Mouse (Mus musculus) midbrain, postnatal 0 days (tissue): ENCODE data around the gene Dusp7. TPM values are rescaled to one million over a fixed set of nuclear protein-coding genes. Genes with fewer than 3 reads are reported as not detected.

ENCODE experiments used
- ATAC-seq: fragments of 200-750 bp; cut with Nextera tagmentation; 2 replicates; pipeline ENCODE4 v1.8.0; 2017; ENCODE audit warnings: moderate number of reproducible peaks, mild to moderate bottlenecking, moderate TSS enrichment, moderate library complexity; ENCODE audit not compliant: low FRiP score
- DNase-seq: peaks from one replicate; pipeline ENCODE4 v3.0.0-alpha.2; 2015; ENCODE audit warnings: low spot score
- H3K27ac ChIP-seq: fragments of 300-500 bp; sonication (generic); 2 replicates; pipeline ENCODE4 v1.5.1; 2014; ENCODE audit warnings: low read depth, mild to moderate bottlenecking, low read length, mixed read lengths
- H3K27me3 ChIP-seq: fragments of 300-500 bp; sonication (generic); 2 replicates; pipeline ENCODE4 v1.6.1; 2014; ENCODE audit warnings: low read length, control low read depth, mixed read lengths; ENCODE audit not compliant: insufficient read depth
- H3K36me3 ChIP-seq: fragments of 300-500 bp; sonication (generic); 2 replicates; pipeline ENCODE4 v1.6.1; 2014; ENCODE audit warnings: low read length, control low read depth, mixed read lengths; ENCODE audit not compliant: insufficient read depth
- H3K4me1 ChIP-seq: fragments of 300-500 bp; sonication (generic); 2 replicates; pipeline ENCODE4 v1.6.1; 2014; ENCODE audit warnings: mild to moderate bottlenecking, control low read depth, antibody characterized with exemption, low read length, mixed read lengths; ENCODE audit not compliant: insufficient read depth
- H3K4me2 ChIP-seq: fragments of 300-500 bp; sonication (generic); 2 replicates; pipeline ENCODE4 v1.6.1; 2014; ENCODE audit warnings: low read depth, mild to moderate bottlenecking, low read length, mixed read lengths; ENCODE audit not compliant: poor library complexity, severe bottlenecking
- H3K4me3 ChIP-seq: fragments of 300-500 bp; sonication (generic); 2 replicates; pipeline ENCODE4 v1.5.1; 2014; ENCODE audit warnings: low read depth, mild to moderate bottlenecking, low read length, moderate library complexity
- H3K9ac ChIP-seq: fragments of 300-500 bp; sonication (generic); replicated peaks from 2 replicates; pipeline ENCODE4 v1.6.1; 2014; ENCODE audit warnings: mild to moderate bottlenecking, low read length, moderate library complexity, mixed read lengths; ENCODE audit not compliant: poor library complexity, severe bottlenecking
- H3K9me3 ChIP-seq: fragments of 300-500 bp; sonication (generic); 2 replicates; pipeline ENCODE4 v1.6.1; 2016; ENCODE audit warnings: low read length, control low read depth
- CTCF ChIP-seq: IDR thresholded peaks from 2 replicates; pipeline ENCODE4 v1.5.1; 2016; ENCODE audit warnings: antibody characterized with exemption, mild to moderate bottlenecking
- WGBS: fragments of 180-500 bp; shearing (Covaris S2); extraction: QIAGEN DNeasy Blood & Tissue Kit; methylation state at CpG from one replicate; pipeline ENCODE4 v1.1.7; 2014; 5-methylcytosine and 5-hydroxymethylcytosine counted together
- polyA plus RNA-seq: library from polyadenylated mRNA; unstranded; fragments of >200 nt; fragmentation: Nextera tagmentation; extraction: Ambion mirVana; gene quantifications from 2 replicates; pipeline ENCODE4 v1.2.1, GENCODE M21; 2015
- total RNA-seq: library from RNA; depleted of rRNA; stranded (reverse); fragments of >200 nt; gene quantifications from 2 replicates; pipeline ENCODE4 v1.2.3, GENCODE M21; 2014; rRNA removed

The Dusp7 gene
- total and polyA plus RNA-seq, 2 experiments from 2014 or later, result 19.4 to 79.2 TPM

DNA sequence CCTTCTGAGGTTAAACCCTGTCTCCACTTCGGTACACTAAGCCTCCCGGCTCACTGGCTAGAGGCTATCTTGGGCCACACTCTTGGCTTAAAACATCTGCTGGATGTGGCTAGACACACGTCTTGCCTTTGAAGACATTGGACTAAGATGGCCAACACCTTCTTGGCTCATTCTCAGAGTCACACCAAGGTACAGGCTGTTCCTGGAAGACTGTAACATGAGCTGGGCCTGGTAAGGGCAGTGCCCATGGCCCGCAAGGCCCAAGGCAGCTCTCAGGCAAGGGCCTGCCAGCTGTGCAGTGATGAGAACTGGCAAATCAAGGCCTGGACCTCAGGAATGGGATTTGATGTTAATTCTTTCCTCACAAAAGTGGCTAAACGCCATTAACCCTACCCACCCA, 45.2 kb downstream of the Dusp7 start:
- WGBS, result 86% methylated on average over 5 of the region's 5 CpGs
- ATAC-seq, result no peak

DNA sequence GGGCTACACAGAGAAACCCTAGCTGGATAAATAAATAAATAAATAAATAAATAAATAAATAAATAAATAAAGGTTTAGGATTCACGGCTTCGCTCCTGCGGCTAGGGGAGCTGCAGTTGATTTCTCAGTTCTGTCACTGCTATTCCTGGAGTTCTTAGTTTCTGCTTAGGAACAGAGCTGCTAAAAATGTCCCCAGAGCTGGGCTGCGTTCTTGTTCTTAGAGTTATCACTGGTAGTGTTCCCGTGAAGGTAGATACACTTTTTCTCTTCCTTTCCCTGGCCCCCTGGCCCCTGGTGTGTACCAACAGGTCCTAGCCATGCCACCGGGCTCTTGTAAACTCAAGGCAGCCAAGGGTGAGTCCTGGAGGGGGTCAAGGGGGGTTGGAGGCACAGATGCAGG, 48.4 kb downstream of the Dusp7 start:
- Histone ChIP-seq H3K36me3 (no peaks in the 10 kb centered on the region), H3K4me2 (no peak overlapping the region), H3K4me1 (peaks cover 23% of the 10 kb centered on the region), H3K4me3 (no peak overlapping the region), H3K27ac (no peak overlapping the region), H3K9ac (no peak overlapping the region), H3K27me3 (no peaks in the 10 kb centered on the region), H3K9me3 (no peaks in the 10 kb centered on the region)
- no peak for ATAC-seq
- WGBS, result 90% methylated on average over 6 of the region's 6 CpGs
- DNase-seq, result no peak
- TF ChIP-seq CTCF, result no peak

More for the DNA sequence above, 45.2 kb downstream of the Dusp7 start:
- Histone ChIP-seq H3K9ac (no peak overlapping the region), H3K4me1 (peaks cover 12% of the 10 kb centered on the region), H3K4me3 (no peak overlapping the region), H3K36me3 (no peaks in the 10 kb centered on the region), H3K27me3 (no peaks in the 10 kb centered on the region), H3K27ac (no peak overlapping the region), H3K9me3 (no peaks in the 10 kb centered on the region), H3K4me2 (no peak overlapping the region)
- no peak for DNase-seq
- no peak for TF ChIP-seq CTCF

DNA sequence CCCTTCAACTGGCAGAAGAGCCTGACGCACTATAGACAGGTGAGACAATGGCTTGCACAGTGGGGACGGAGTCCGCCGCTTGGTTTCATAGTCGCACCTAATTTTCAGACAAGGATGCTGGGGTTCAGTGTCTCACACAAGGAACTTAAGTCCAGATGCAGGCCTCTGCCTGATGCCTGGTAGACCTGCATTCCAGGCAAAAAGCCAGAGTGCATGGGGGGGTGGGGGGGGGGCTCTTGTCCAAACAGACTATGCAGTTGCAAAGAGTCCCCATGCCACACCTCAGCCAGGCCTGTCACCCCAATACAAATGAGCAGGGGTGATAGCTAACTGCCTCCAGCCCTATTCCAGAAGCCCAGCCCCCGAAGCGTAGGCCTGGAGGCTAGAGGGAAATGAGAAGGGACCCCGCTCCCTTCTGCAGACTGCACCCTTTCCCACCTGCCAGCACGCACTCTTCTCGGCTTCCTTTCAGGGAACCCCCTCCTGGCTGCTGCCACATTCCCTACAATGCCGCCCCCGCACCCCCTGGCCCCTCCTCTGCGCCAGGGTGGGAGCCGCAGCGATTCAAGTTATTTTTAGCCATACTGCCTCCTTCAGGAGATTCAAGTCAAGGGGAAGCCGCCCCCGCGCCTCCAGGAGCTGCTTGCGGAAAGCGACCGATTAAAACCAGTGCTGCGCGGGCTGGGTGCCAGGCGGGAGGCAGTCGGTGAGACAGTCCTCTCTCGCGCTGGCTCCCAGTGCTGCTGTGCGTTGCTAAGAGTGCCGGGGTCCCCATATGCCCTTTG, 49.6 kb downstream of the Dusp7 start:
- no peaks in the 10 kb centered on the region for H3K9me3 ChIP-seq
- WGBS, result 18% methylated on average over 22 of the region's 29 CpGs
- no peaks in the 10 kb centered on the region for H3K27me3 ChIP-seq
- H3K4me2 ChIP-seq, result peak overlapping the region; percentile 57
- peak; percentile 48 for ATAC-seq
- no peaks in the 10 kb centered on the region for H3K36me3 ChIP-seq
- H3K4me1 ChIP-seq, result peaks cover 23% of the 10 kb centered on the region
- peak overlapping the region; percentile 62 for H3K27ac ChIP-seq
- peak; percentile 67 for TF ChIP-seq CTCF
- H3K9ac ChIP-seq, result peak overlapping the region; percentile 34; the same call in 1 of the 2 replicates
- peak overlapping the region; percentile 5; the same call in 1 of the 2 replicates for H3K4me3 ChIP-seq
- DNase-seq, result peak; percentile 88

DNA sequence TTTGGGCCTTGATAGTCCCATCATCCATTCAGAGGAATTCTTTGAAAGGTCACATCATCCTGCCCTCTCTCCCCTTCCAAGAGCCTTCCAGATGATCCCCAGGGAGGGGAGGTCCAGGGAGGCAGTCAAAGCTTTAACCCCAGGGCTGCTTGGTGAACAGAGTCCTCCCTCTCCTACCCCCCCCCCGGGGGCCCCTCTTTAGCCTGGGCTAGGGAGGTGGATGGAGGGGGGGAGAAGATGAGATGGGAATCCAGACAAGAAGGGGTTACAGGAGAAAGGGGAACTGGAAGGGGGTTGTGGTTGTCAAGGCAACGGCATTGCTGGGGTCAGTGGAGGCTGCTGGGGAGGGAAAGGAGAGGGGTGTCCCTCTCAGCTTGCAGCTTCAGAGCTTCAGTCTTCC, 52.2 kb downstream of the Dusp7 start:
- 0% methylated on average over 2 of the region's 2 CpGs for whole genome bisulfite sequencing
- peak overlapping the region; percentile 23; the same call in 1 of the 2 replicates for H3K4me2 ChIP-seq
- TF ChIP-seq CTCF, result no peak
- no peaks in the 10 kb centered on the region for H3K9me3 ChIP-seq
- 0 out of 2 replicates have a peak overlapping the region, but pooled peaks have one; percentile 33 for H3K9ac ChIP-seq
- ATAC-seq (no peak), DNase-seq (no peak)
- H3K4me3 ChIP-seq, result no peak overlapping the region
- no peak overlapping the region for H3K27ac ChIP-seq
- H3K36me3 ChIP-seq, result no peaks in the 10 kb centered on the region
- peaks cover 23% of the 10 kb centered on the region for H3K4me1 ChIP-seq
- no peaks in the 10 kb centered on the region for H3K27me3 ChIP-seq

DNA sequence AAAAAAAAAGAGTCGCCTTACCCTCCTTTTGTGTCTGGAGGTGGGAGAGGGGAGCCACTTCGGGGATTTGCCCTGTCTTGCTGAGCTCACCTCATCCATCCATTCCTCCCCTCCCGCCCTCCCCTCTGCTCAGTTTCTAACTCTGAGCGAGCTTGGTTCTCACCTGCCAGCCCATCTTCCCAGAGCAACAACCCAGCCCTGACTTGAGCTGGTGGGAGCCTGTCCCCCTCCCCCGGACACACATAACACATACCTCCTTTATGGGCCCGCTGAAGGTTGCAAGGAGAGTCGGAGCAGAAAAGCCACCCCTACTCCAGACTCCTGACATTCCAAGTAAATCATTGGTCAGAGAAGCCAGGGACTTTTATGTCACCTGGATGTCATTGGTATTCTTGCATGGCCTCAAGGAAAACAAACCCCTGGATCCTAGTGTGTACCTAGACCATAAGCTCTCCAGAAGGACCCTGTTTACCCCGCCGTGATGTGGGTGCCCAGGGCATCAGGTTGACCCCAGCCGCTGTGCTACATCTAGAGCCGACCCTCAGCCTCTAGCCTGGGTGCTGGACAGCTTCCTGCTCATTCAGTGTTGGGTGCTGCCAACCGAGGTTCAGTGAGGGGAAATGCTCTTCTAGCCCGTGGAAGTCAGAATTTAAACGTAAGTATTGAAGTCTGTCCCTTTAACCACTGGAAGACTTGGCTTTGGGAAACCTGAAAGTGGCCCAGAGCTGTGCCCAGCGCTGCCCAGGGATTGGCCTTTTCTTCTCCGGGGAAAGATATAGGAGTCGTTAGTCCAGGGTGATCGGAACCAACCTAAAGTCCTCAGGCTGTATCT, 52.8 kb downstream of the Dusp7 start:
- ATAC-seq (0 out of 2 replicates have a peak, but pooled peaks have one; percentile 61), DNase-seq (no peak)
- no peak for TF ChIP-seq CTCF
- H3K27ac ChIP-seq, result no peak overlapping the region
- 0 out of 2 replicates have a peak overlapping the region, but pooled peaks have one; percentile 33 for H3K9ac ChIP-seq
- 8% methylated on average over 17 of the region's 18 CpGs for WGBS
- H3K27me3 ChIP-seq, result no peaks in the 10 kb centered on the region
- H3K4me3 ChIP-seq, result no peak overlapping the region
- H3K4me1 ChIP-seq, result peaks cover 23% of the 10 kb centered on the region
- H3K9me3 ChIP-seq, result no peaks in the 10 kb centered on the region
- H3K36me3 ChIP-seq, result no peaks in the 10 kb centered on the region
- peak overlapping the region; percentile 23 for H3K4me2 ChIP-seq

DNA sequence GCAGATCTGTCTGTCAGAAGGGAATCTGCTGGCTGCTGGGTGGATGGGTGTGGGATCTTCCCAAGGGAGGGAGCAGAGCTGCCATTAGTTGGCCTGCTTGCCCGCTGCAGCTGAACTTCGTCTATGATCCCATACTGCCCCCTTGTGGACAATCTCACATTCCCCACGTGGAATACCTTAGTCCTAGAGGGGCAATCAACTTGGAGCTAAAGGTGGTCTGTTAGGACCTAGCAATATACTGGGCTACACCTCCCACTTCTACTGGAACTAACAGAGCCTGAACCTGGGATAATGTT, 53.4 kb downstream of the Dusp7 start:
- TF ChIP-seq CTCF, result peak; percentile 97
- ATAC-seq, result peak; percentile 75
- no peak overlapping the region for H3K4me3 ChIP-seq

More for the DNA sequence above, 53.4 kb downstream of the Dusp7 start:
- Histone ChIP-seq H3K36me3 (no peaks in the 10 kb centered on the region), H3K4me1 (peaks cover 23% of the 10 kb centered on the region), H3K9me3 (no peaks in the 10 kb centered on the region), H3K9ac (no peak overlapping the region), H3K27me3 (no peaks in the 10 kb centered on the region), H3K27ac (no peak overlapping the region), H3K4me2 (peak overlapping the region; percentile 23)
- WGBS, result 0% methylated on average over 3 of the region's 3 CpGs
- peak; percentile 93 for DNase-seq

Other genes starting within 250 kb of the Dusp7 start
- 0.66 and 0.94 TPM in 2 replicates for gene Glyctk, start 210.5 kb upstream of the Dusp7 start, total RNA-seq
- gene Glyctk, start 210.5 kb upstream of the Dusp7 start, polyA plus RNA-seq, result 0.75 and 0.90 TPM in 2 replicates
- gene Wdr82, start 197.7 kb upstream of the Dusp7 start, total RNA-seq, result 245 and 261 TPM in 2 replicates
- 30.6 and 31.7 TPM in 2 replicates for gene Wdr82, start 197.7 kb upstream of the Dusp7 start, polyA plus RNA-seq
- 16.2 and 27.7 TPM in 2 replicates for gene Ppm1m, start 168.9 kb upstream of the Dusp7 start, total RNA-seq
- 18.5 and 21.3 TPM in 2 replicates for gene Ppm1m, start 168.9 kb upstream of the Dusp7 start, polyA plus RNA-seq
- 60.1 and 78.3 TPM in 2 replicates for gene Twf2, start 165.5 kb upstream of the Dusp7 start, total RNA-seq
- 41.6 and 47.4 TPM in 2 replicates for gene Twf2, start 165.5 kb upstream of the Dusp7 start, polyA plus RNA-seq
- gene Tlr9, start 146.0 kb upstream of the Dusp7 start, total RNA-seq, result 0.49 and 0.85 TPM in 2 replicates
- gene Tlr9, start 146.0 kb upstream of the Dusp7 start, polyA plus RNA-seq, result 0.07 and 0.16 TPM in 2 replicates
- 51.5 and 76.1 TPM in 2 replicates for gene Alas1, start 120.0 kb upstream of the Dusp7 start, total RNA-seq
- 84.4 and 86.8 TPM in 2 replicates for gene Alas1, start 120.0 kb upstream of the Dusp7 start, polyA plus RNA-seq
- 6.5 and 8.7 TPM in 2 replicates for gene Poc1a, start 87.6 kb upstream of the Dusp7 start, total RNA-seq
- gene Poc1a, start 87.6 kb upstream of the Dusp7 start, polyA plus RNA-seq, result 9.8 and 11.7 TPM in 2 replicates
- gene Rpl29, start 60.8 kb downstream of the Dusp7 start, total RNA-seq, result 795 and 936 TPM in 2 replicates
- gene Rpl29, start 60.8 kb downstream of the Dusp7 start, polyA plus RNA-seq, result 645 TPM in 2 replicates
- gene Acy1, start 69.7 kb downstream of the Dusp7 start, total RNA-seq, result 11.4 and 22.6 TPM in 2 replicates
- 13.3 and 17.0 TPM in 2 replicates for gene Acy1, start 69.7 kb downstream of the Dusp7 start, polyA plus RNA-seq
- 16.2 and 18.4 TPM in 2 replicates for gene Abhd14b, start 78.8 kb downstream of the Dusp7 start, total RNA-seq
- 12.6 and 13.8 TPM in 2 replicates for gene Abhd14b, start 78.8 kb downstream of the Dusp7 start, polyA plus RNA-seq
- 69.8 and 73.8 TPM in 2 replicates for gene Abhd14a, start 79.0 kb downstream of the Dusp7 start, total RNA-seq
- 72.3 and 74.5 TPM in 2 replicates for gene Abhd14a, start 79.0 kb downstream of the Dusp7 start, polyA plus RNA-seq
- gene Pcbp4, start 84.7 kb downstream of the Dusp7 start, total RNA-seq, result 543 and 647 TPM in 2 replicates
- gene Pcbp4, start 84.7 kb downstream of the Dusp7 start, polyA plus RNA-seq, result 242 and 248 TPM in 2 replicates
- 1.8 and 2.2 TPM in 2 replicates for gene Gpr62, start 97.3 kb downstream of the Dusp7 start, total RNA-seq
- 2.9 and 3.1 TPM in 2 replicates for gene Gpr62, start 97.3 kb downstream of the Dusp7 start, polyA plus RNA-seq
- 32.9 and 34.1 TPM in 2 replicates for gene Rrp9, start 107.3 kb downstream of the Dusp7 start, total RNA-seq
- 33.7 and 38.3 TPM in 2 replicates for gene Rrp9, start 107.3 kb downstream of the Dusp7 start, polyA plus RNA-seq
- gene Parp3, start 108.3 kb downstream of the Dusp7 start, total RNA-seq, result 2.3 and 3.4 TPM in 2 replicates
- 2.4 and 2.5 TPM in 2 replicates for gene Parp3, start 108.3 kb downstream of the Dusp7 start, polyA plus RNA-seq
- gene Iqcf1, start 131.3 kb downstream of the Dusp7 start, total RNA-seq, result not detected in 2 replicates
- gene Iqcf1, start 131.3 kb downstream of the Dusp7 start, polyA plus RNA-seq, result not detected in 2 replicates
- not detected in 2 replicates for gene Iqcf5, start 145.9 kb downstream of the Dusp7 start, total RNA-seq
- gene Iqcf5, start 145.9 kb downstream of the Dusp7 start, polyA plus RNA-seq, result not detected in 2 replicates
- gene Iqcf3, start 193.0 kb downstream of the Dusp7 start, total RNA-seq, result not detected in 2 replicates
- gene Iqcf3, start 193.0 kb downstream of the Dusp7 start, polyA plus RNA-seq, result not detected in 2 replicates
- gene Iqcf4, start 202.4 kb downstream of the Dusp7 start, total RNA-seq, result not detected in 2 replicates
- gene Iqcf4, start 202.4 kb downstream of the Dusp7 start, polyA plus RNA-seq, result not detected in 2 replicates